Mouse (Mus musculus) liver, postnatal 0 days (tissue): ENCODE results near the gene Tradd.

Experiments
- CTCF ChIP-seq: sonication (generic); IDR thresholded peaks from 2 replicates; pipeline ENCODE4 v1.5.1; 2016; ENCODE audit warnings: antibody characterized with exemption, low read depth
- EP300 ChIP-seq: IDR thresholded peaks from 2 replicates; pipeline ENCODE4 v1.6.1; 2016; ENCODE audit warnings: antibody characterized with exemption, low read depth, mild to moderate bottlenecking

DNA sequence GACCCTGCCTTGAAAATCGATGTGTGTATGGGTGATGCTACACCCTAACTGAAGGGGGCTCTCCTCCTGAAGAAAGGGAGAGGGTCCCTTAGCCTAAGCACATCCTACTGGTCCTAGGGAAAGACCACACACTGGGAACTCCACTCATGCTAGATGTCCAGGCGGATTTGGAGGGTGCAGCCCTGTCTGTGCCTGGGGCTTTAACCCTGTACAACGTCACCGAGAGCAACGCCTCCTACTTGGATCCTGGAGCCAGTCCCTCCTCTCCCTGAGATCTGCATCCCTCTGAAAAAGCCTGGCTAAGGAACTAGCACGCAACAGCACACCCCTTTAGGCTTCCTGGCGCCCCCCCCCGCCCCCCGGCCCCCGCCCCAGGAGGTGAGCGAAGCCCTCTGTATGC is 11.0 kb upstream of the Tradd start:
- TF ChIP-seq CTCF = no peak
- TF ChIP-seq EP300 = no peak
